Mouse (Mus musculus) left cerebral cortex, postnatal 14 days (tissue): ENCODE results near the gene Aifm3. TPM values are rescaled to one million over a fixed set of nuclear protein-coding genes. Genes with fewer than 3 reads are reported as not detected.
A peak's percentile ranks its signal among the peaks of the same experiment; 100 is the strongest.
"Not testable (repeated sequence)": the region's sequence is repeated elsewhere in the genome, so short reads cannot be mapped to it uniquely, and the experiment has no call there.

Source experiments
- DNase-seq, 2 experiments: peaks; one replicate each; pipeline ENCODE4 v3.0.0; 2021 to 2022; ENCODE audit warnings: low spot score in 2 of 2, mixed read lengths in 1 of 2
- intact Hi-C: fragments of 180-260 bp; cut with DNase I; formaldehyde crosslinking; loops from one replicate; pipeline ENCODE4 v1.15.1; 2025
- total RNA-seq, 2 experiments: library from RNA; stranded (reverse); gene quantifications; 2 replicates each; pipeline ENCODE4 v1.2.3; 2021

Aifm3 gene
- total RNA-seq, 2 experiments from 2014 or later: 40.8 to 48.3 TPM

DNA sequence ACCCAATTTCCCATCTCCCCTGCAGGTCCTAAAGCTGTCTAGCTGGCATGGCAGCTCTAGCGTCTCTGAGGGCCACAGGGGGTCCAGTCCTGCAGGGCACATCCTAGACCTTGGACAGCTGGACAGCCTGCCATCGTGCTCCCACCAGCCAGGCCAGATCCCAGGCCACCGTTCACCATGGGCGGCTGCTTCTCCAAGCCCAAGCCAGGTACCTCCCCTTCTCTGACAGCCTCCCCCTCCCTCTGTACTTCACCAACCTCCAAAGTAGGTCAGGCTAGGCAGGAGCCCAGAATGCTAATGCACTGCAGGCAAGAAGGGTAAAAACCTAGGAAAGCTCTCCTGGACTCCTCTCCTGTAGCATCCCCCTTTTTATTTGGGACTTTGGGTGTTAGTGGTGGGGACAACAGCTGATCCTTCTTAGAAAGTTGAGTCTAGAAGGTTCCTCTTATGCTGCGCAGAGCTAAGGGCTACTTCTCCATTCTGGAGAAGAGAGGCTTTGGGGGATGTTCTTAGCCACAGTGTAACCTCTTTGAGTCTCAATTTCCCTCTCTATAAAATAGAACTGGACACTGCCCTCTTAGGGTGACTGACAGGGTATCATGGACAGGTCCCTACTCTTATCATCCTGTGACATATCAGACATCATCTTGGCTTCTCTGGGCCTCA is 2.6 kb downstream of the Aifm3 start:
- DNase-seq: peak; percentile 26 to 35
- intact Hi-C loops: no loop called here

DNA sequence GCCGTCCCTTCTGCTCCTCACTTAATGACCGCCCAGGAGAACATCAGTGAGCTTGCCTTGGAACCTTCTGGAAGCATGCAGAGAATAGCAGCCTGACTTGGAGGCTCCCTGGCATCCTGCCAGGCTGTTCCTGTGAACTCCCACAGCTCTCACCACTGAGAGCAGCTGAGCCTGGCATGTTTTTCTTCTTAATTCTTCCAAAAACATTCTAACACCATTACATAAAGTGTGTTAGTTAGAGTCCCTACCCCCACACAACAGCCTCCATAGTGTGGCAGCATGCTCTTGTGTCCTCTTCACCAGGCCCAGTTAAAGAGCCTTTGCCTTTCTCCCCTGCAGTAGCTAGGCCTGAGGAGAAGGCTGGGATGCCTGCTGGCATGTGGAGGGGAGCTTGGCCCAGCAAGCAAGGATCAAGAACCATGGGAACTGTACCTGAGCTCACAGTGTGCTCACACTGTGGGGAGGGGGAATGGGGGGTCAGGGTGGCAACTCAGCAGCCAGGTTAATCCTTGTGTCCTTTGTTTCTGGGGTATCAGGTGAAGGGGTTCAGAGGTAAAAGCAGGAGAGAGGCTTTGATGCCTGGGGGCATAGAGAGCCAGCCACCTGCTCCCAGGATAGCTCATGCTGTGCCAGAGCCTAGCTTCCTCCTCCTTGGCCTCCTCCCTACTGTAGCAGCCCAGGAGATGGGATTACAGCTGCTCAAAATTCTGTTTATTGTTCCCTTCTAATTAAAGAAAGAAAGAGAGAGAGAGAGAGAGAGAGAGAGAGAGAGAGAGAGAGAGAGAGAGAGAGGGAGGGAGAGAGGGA is 7.3 kb downstream of the Aifm3 start:
- intact Hi-C loops: no loop called here
- peak; percentile 93 to 98 for DNase-seq

DNA sequence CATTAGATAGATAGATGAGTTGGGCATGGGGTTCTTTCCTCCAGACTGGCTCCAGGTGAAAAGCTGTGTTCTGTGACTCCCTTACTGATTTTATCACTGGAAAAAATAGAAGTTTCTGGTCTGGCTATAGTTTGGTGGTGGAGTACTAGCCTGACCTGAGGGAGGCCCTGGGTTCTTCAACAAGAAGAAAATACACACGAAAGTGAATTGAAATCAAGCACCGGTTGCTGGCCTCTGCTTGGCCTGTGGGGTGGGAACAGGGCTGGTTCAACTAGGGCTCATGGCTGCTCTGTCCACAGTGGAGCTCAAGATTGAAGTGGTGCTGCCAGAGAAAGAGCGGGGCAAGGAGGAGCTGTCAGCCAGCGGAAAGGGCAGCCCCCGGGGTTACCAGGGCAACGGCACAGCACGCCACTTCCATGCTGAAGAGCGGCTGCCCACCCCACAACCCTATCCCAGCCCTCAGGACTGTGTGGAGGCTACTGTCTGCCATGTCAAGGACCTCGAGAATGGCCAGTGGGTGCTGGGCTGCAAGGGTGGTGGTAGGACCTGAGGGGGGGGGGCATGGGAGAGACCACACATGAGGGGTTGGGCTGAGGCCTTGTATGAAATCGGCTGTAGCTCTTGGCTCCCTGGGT is 10.0 kb downstream of the Aifm3 start:
- intact Hi-C loops: no loop called here
- no peak for DNase-seq

DNA sequence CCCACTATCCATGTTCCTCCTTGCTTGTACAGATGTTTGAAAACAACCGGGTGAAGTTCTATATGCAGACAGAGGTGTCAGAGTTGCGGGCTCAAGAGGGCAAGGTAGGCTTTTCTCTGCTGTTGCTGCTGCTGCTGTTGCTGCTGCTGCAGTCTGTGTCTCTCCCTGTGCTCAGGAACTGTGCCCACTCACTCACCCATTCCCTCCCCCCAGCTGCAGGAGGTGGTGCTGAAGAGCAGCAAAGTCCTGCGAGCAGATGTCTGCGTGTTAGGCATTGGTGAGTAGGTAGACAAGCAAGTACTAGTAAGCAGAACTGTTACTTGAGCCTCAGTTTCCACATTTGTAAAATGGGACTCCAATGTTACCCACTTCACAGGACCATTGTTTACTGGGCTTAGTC is 13.3 kb downstream of the Aifm3 start:
- intact Hi-C loops: no loop called here

DNA sequence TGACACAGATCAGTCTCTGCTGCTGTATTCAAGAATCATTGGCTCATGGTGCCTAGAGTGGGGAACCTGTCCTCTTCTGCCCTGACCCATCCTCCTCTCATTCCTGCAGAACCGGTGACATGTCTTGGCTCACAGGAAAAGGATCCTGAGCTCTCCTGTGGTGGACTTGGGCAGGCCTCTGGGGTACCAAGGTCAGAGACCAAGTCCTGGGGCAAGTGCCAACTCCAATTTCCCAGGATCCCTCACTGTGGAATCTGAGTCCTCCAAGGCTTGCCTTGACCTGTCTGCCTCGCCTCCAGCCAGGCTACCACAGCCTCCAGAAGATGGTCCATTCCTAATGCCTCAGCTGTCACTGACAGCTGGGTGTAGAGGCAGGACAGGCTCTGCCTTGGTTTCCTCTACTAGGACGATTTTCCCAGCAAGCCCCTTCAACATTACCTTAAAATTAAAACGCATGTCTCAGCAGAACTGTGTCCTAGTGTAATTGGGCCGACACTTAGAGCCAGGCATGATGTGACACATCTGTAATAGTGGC is 17.7 kb downstream of the Aifm3 start:
- no peak for DNase-seq
- intact Hi-C loops: no loop called here

More for the DNA sequence above, 13.3 kb downstream of the Aifm3 start:
- DNase-seq: no peak

DNA sequence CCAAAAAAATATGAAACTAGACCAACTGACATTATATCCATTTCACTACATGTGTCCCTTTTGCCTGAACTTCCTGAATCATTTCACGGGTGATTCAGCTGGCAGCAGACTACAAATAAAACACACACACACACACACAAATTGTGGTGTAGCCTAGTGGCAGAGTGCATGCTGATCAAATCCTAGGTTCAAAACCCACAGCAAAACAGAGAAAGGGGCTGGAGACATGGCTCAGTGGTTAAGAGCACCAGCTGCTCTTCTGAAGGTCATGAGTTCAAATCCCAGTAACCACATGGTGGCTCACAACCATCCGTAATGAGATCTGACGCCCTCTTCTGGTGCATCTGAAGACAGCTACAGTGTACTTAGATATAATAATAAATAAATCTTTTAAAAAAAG is 18.6 kb downstream of the Aifm3 start:
- intact Hi-C loops, DNase-seq: not testable (repeated sequence)

DNA sequence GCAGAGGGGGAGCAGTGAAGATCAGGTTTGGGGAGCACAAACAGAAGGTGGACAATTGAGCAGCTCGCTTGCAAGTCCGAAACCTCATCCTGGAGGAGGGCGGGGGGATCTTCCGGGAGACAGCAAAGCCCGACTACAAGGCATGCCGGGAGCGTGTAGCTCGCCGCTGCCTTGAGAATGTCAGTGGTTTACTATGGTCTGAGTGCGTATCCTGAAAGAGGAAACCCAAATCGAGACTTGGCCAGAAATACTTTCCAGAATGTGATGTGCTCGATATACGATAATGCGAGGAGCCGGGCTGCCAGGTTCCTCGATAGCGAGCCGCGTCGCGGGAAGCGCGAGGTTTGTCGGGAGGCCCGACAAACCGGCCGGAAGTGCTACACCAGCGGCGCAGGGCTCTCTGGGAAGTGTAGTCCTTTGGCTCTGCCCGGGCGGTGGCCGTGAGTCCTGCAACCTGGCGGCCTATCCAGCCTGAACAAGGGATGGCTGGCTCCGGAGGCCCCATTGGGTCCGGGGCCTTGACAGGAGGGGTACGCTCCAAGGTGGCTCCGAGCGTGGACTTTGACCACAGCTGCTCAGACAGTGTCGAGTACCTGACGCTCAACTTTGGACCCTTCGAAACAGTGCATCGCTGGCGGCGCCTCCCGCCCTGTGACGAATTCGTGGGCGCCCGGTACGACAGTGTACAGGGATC is 19.3 kb downstream of the Aifm3 start, which contains the start of gene Lztr1:
Gene Lztr1, plus strand, starts transcription at position 143 of the 694 bp plus-strand sequence.
- intact Hi-C loops: no loop called here

DNA sequence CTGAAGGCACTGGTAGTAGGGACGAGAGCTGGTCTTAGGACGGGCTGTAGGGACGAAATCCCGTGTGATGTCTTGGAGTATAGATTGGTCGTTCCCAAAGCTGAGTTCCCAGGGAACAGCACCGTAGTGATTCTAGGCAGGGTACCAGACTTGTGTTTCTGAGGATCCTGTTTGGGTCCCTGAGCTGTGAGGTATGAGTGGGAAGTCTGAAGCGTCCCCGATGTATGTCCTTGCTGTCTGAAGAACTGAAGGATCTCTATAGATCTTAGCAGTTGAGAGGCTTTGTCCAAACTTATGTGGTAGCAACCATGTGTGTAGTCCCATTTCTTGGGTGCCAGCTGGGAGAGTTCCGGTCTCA is 19.8 kb downstream of the Aifm3 start:
- intact Hi-C loops: no loop called here
- DNase-seq: no peak

More for the DNA sequence above, 19.3 kb downstream of the Aifm3 start, which contains the start of gene Lztr1:
- peak; percentile 87 to 90 for DNase-seq

DNA sequence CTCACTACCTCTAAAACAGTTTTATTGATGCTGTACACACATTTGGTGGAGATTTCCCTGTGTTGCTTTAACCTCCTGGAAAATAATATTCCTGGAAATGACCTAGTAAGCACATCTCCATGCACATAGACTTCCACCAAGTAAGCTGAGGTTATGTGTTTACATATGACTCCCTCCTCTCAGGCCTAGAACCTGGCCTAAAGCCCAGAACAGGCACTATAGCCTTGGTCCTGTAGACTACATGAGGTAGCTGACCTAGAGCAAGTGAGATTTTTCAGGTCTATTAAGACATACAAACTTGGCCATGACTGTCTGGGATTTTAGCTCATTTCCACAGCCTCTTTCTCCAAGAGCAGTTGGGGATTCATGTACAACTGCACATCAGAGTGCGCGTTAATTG is 20.7 kb downstream of the Aifm3 start:
- DNase-seq: no peak
- intact Hi-C loops: loop anchor here (1.0 kb wide), 1 partner anchor 20 kb away; no protein-coding TSS in a partner anchor

DNA sequence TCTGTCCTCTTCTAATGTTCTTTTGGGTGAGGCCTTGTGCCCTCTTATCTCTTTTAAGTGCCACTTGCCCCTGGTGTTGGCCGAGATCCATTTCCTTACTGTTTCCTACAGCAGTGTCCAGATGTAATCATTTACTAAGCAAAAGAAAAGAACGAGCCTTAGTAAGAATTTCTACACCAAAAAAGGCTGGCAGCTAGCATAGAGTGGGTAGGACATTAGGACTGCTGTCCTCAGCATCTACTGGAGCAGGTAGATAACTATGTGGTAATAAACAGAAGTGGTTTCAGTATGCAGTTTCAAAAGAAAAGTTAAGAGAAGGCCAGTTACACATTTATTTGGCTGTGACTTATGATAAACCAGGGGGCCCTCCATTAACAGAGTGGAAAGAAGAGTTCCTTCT is 21.3 kb downstream of the Aifm3 start:
- DNase-seq: no peak
- intact Hi-C loops: loop anchor here (1.0 kb wide), 1 partner anchor 20 kb away; no protein-coding TSS in a partner anchor

DNA sequence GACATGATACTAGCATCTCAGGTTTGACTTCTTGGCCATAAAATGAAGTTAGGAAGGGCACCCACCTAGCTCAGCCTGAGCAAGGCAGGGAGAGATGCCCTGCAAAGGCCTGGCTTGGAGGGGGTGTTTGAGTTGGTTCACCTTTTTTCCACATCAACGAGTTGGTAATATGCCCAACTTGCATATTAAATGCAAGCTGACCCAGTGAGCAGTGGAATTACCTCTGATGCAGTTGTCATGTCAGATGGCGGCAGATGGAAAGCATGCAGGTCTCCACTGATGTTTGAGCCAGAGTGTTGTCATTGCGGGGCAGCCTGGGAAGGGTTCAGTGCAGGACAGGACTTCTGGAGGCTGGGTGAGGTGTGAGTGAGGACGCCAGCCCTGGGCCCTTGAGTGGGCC is 22.0 kb downstream of the Aifm3 start:
- DNase-seq: no peak
- intact Hi-C loops: no loop called here

DNA sequence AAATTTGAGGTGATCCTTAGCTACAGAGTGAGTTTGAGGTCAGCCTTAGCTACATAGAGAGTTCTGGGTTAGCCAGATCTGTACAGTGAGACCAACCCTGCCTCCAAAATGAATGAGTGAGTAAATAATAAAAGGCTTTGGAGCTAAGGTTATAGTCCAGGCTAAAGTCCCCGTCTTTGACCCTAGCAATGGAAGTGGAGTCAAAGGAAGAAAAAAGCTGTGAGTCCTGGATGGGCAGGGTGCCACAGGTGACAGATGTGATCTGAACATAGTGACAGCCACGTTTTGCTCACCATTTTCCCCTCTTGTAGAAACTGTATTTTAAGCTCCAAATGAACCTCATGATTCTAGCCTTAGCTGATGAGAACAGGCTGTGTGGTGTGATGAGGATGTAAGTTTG is 29.5 kb downstream of the Aifm3 start:
- DNase-seq: no peak
- intact Hi-C loops: no loop called here

DNA sequence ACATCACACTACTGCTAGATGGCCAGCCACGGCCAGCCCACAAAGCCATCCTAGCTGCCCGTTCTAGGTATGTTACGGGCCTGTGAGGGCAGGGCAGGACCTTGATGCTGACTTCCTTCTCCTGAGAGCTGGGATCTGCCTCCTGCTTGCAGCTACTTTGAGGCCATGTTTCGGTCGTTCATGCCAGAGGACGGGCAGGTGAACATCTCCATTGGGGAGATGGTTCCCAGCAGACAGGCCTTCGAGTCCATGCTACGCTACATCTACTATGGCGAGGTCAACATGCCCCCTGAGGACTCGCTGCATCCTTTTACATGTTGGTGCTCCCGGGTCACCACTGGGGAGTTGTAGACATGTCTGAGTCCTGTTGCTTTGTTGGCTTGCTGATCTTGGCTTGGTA is 34.7 kb downstream of the Aifm3 start:
- intact Hi-C loops: no loop called here
- DNase-seq: no peak

DNA sequence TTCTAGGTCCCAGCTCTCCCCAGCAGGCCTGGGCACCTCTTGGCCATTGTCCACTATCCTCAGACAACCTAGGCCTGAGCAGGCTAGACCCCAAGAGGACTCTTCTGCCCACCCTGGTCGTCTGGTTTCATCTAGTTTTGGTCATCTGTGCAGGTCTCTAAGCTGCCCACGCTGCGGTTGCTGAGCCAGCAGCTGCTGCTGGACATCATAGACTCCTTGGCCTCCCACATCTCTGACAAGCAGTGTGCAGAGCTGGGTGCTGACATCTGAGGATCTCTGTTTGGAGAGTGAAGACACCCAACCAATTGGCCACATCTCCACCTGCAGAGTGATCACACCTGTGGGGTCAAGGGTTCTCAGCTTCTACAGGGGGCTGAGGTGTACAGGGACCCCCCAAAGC is 36.1 kb downstream of the Aifm3 start:
- intact Hi-C loops: no loop called here
- no peak for DNase-seq

DNA sequence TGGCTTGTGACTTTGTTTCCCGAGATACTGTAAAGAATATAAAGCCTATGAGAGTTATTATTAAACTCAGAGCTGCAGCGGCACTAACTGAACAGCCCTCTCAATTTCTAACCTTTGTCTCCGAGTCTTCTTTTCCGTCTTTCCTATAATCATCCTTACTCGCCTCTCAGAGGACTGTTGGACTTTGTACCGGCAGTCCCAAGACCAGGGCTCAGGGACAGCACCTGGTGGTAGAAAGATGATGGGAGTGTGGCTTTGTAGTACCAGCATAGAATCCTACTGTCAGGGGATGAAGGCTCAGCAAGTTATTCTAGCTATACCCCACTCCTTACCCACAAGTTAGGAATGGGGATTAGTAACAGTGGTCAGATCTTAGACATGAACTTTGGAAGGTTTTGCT is 36.8 kb downstream of the Aifm3 start:
- intact Hi-C loops: no loop called here
- DNase-seq: no peak

DNA sequence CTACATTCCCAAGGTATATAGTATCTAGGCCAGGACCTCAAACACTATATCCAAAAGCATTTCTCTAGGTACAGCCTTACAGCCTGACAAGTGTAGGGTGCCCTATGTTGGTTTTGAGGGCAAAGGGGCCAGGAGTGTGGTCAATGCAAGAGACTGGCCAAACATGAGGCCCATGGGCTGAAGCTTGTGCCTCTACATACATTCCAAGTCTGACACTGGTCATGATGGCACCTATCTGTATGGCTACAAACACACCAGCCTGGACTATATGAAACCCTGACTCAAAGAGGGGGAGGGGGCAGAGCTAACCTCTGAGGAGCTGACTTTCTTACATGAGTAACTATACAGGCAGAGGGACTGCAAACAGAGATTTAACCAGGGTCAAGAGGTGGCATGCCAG is 38.2 kb downstream of the Aifm3 start:
- no peak for DNase-seq
- intact Hi-C loops: no loop called here

DNA sequence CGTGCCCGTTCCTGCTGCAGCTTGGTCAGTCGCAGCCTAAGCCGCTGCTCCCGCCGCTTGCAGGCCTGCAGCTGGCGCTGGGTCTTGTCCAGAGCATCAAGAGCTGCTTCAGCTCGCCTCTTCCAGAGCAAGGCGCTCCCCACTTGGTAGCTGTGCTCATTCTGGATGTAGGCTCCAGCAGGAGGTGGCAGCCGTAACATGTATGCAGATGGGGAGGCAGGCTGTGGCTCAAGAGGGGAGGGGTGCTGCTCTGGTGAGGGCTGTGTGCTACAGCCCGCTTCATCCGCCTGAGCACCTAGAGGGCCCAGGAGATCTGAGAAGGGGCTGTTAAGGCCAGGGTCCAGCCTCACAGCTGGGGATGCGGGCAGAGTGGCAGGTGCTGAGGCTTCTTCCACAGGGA is 38.9 kb downstream of the Aifm3 start:
- DNase-seq: no peak
- intact Hi-C loops: no loop called here

DNA sequence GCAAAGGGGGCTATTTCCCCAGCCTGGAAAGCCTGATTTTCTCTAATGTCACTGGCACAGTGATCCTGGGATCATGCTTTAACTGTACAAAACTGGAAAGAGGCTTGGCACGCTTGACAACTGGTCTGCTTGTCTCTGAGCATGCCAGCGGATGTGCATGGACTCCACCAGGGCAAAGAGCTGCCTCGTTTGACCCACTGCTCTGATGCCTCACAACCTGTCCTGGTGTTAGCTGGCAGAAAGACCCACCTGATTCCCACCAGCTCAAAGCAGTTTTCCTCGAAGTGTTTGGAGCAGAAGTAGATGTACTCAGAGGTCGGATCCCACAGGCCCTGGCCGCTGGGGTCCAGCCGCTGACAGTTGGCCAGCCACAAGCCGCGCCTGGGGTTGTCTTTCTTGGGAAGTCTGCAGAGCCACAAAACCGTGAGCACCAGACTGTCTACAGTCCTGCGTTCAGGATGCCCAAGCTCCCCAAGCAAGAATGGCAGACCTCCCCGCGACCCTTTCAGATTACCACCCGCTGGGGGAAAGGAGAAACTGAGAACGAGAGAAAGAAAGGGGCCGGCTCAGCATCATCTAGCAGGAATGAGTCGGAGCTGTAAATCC is 40.7 kb downstream of the Aifm3 start:
- intact Hi-C loops: loop anchor here (1.0 kb wide), 1 partner anchor 20 kb away; no protein-coding TSS in a partner anchor
- no peak for DNase-seq

DNA sequence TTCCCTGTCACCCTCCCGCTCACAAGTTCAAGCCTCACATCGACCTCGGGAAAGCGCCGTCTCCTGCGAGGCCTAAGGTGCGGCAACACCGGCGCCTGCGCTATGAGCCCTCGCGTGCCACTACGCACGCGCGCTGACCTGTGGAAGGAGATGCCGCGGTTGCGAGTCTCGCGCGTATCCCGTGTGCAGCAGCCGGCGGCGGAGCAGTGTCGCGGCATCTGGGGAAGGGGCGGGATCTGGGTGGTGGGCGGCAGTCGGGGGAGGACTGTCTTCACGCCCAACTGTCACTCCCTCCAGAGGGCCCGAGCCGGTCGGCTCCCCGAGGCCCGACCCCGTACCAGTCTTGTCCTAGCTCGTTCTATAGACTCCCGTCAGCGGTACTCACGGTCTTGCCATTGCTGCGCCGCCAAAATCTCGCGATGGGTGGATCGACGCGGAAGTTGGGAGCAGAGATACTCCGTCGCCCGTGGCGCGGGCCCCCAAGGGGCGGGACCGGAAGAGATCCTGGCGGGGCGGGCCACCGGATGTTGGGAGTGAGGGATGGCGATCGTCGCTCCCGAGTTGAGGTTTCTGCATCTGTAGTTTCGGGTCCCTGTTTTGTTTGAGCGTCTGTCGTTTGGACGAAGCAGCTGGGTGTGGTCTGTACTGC is 41.4 kb downstream of the Aifm3 start, which contains the start of gene Thap7:
Gene Thap7, minus strand, starts transcription at position 497 of the 649 bp plus-strand sequence.
- peak; percentile 95 to 96 for DNase-seq
- intact Hi-C loops: loop anchor here (1.0 kb wide), 1 partner anchor 20 kb away; no protein-coding TSS in a partner anchor
